Mouse (Mus musculus) heart, embryonic 14.5 days (tissue): ENCODE measurements around the gene Gli2. TPM values are rescaled to one million over a fixed set of nuclear protein-coding genes. Genes with fewer than 3 reads are reported as not detected.

ENCODE experiments used
- ATAC-seq: fragments of 200-750 bp; cut with Nextera tagmentation; 2 replicates; pipeline ENCODE4 v1.8.0; 2017; ENCODE audit warnings: low read depth, moderate TSS enrichment; ENCODE audit not compliant: insufficient number of reproducible peaks, insufficient read depth, low FRiP score
- H3K27ac ChIP-seq, 2 experiments: fragments of 200-500 bp in 1 of 2; fragments of 300-500 bp in 1 of 2; sonication (generic) in 1 of 2; replicated peaks in 1 of 2; 2 replicates each; pipeline ENCODE4 v1.5.1; 2012 to 2014; ENCODE audit warnings: low read depth in 2 of 2, low read length in 2 of 2, control low read depth in 1 of 2, mild to moderate bottlenecking in 1 of 2, mixed read lengths in 1 of 2; ENCODE audit not compliant: control insufficient read depth in 1 of 2, insufficient read depth in 1 of 2
- H3K27me3 ChIP-seq: fragments of 300-500 bp; sonication (generic); 2 replicates; pipeline ENCODE4 v1.6.1; 2014; ENCODE audit warnings: mild to moderate bottlenecking, low read length, control low read depth; ENCODE audit not compliant: control insufficient read depth, insufficient read depth
- H3K36me3 ChIP-seq: fragments of 300-500 bp; sonication (generic); 2 replicates; pipeline ENCODE4 v1.6.1; 2014; ENCODE audit warnings: mild to moderate bottlenecking, control low read depth, low read length, mixed read lengths; ENCODE audit not compliant: control insufficient read depth, insufficient read depth
- H3K4me1 ChIP-seq, 2 experiments: fragments of 200-500 bp in 1 of 2; fragments of 300-500 bp in 1 of 2; sonication (generic) in 1 of 2; 2 replicates each; pipeline ENCODE4 v1.6.1; 2012 to 2014; ENCODE audit warnings: low read length in 2 of 2, control low read depth in 1 of 2, mixed read lengths in 1 of 2; ENCODE audit not compliant: control insufficient read depth in 2 of 2, insufficient read depth in 2 of 2
- H3K4me2 ChIP-seq: fragments of 300-500 bp; sonication (generic); 2 replicates; pipeline ENCODE4 v1.6.1; 2014; ENCODE audit warnings: mild to moderate bottlenecking, low read length
- H3K4me3 ChIP-seq, 2 experiments: fragments of 200-500 bp in 1 of 2; fragments of 300-500 bp in 1 of 2; sonication (generic) in 1 of 2; 2 replicates each; pipeline ENCODE4 v1.5.1; 2012 to 2014; ENCODE audit warnings: low read length in 2 of 2, mild to moderate bottlenecking in 2 of 2, control low read depth in 1 of 2, low read depth in 1 of 2, moderate library complexity in 1 of 2; ENCODE audit not compliant: control insufficient read depth in 1 of 2, insufficient read depth in 1 of 2
- H3K9ac ChIP-seq: fragments of 300-500 bp; sonication (generic); 2 replicates; pipeline ENCODE4 v1.6.1; 2014; ENCODE audit warnings: mild to moderate bottlenecking, low read length
- H3K9me3 ChIP-seq: fragments of 300-500 bp; sonication (generic); 2 replicates; pipeline ENCODE4 v1.6.1; 2016; ENCODE audit warnings: low read length, control low read depth; ENCODE audit not compliant: control insufficient read depth
- WGBS: fragments of 180-500 bp; shearing (Covaris S2); extraction: QIAGEN DNeasy Blood & Tissue Kit; methylation state at CpG from one replicate; pipeline ENCODE4 v1.1.7; 2014; 5-methylcytosine and 5-hydroxymethylcytosine counted together
- polyA plus RNA-seq: library from polyadenylated mRNA; unstranded; fragments of >200 nt; fragmentation: Nextera tagmentation; extraction: Ambion mirVana; gene quantifications from 2 replicates; pipeline ENCODE4 v1.2.1, GENCODE M21; 2014

Gene Gli2
- polyA plus RNA-seq, 1 experiment from 2014 or later, result 3.9 TPM

GRCm38 (mm10) chr1:119064892-119065671, 11.7 kb upstream of the Gli2 start:
- WGBS, result 67% methylated on average over 20 of the region's 20 CpGs
- no peak overlapping the region for H3K27ac ChIP-seq
- H3K36me3 ChIP-seq, result no peaks in the 10 kb centered on the region
- no peak overlapping the region for H3K4me2 ChIP-seq
- no peaks in the 10 kb centered on the region for H3K27me3 ChIP-seq
- no peaks in the 10 kb centered on the region for H3K9me3 ChIP-seq
- H3K9ac ChIP-seq, result no peak overlapping the region
- ATAC-seq, result no peak
- H3K4me3 ChIP-seq, result no peak overlapping the region
- H3K4me1 ChIP-seq, result no peaks in the 10 kb centered on the region; a peak in 1 of 4 replicates

- WGBS, result 56% methylated on average over 8 of the region's 8 CpGs
- H3K9ac ChIP-seq, result no peak overlapping the region
- H3K4me3 ChIP-seq, result no peak overlapping the region
- no peaks in the 10 kb centered on the region for H3K36me3 ChIP-seq
- ATAC-seq, result no peak
- no peak overlapping the region for H3K27ac ChIP-seq
- H3K9me3 ChIP-seq, result no peaks in the 10 kb centered on the region
- H3K4me1 ChIP-seq, result peaks cover 3 to 7% of the 10 kb centered on the region in 2 experiments; a peak in 3 of 4 replicates
- no peak overlapping the region for H3K4me2 ChIP-seq
- H3K27me3 ChIP-seq, result peaks cover 17% of the 10 kb centered on the region; the same call in 1 of the 2 replicates
Measured at GRCm38 (mm10) chr1:119056491-119056890, 3.1 kb upstream of the Gli2 start.

- H3K4me1 ChIP-seq, result peaks cover 3 to 7% of the 10 kb centered on the region in 2 experiments; a peak in 3 of 4 replicates
- H3K9ac ChIP-seq, result no peak overlapping the region
- H3K4me3 ChIP-seq, result no peak overlapping the region
- H3K9me3 ChIP-seq, result no peaks in the 10 kb centered on the region
- no peak overlapping the region for H3K4me2 ChIP-seq
- no peak overlapping the region for H3K27ac ChIP-seq
- H3K27me3 ChIP-seq, result peaks cover 21% of the 10 kb centered on the region
- WGBS, result 90% methylated on average over 4 of the region's 4 CpGs
- ATAC-seq, result no peak
- no peaks in the 10 kb centered on the region for H3K36me3 ChIP-seq
Measured at GRCm38 (mm10) chr1:119055801-119056200, 2.4 kb upstream of the Gli2 start.

GRCm38 (mm10) chr1:119054468-119054867, 1.0 kb upstream of the Gli2 start:
- ATAC-seq, result no peak
- Histone ChIP-seq H3K4me3 (peak overlapping the region in 1 of 2 experiments; percentile 62; a peak in 2 of 4 replicates), H3K9ac (no peak overlapping the region), H3K4me1 (peaks cover 7 to 10% of the 10 kb centered on the region in 2 experiments), H3K36me3 (no peaks in the 10 kb centered on the region), H3K27me3 (peaks cover 34% of the 10 kb centered on the region), H3K4me2 (peak overlapping the region; percentile 97), H3K27ac (no peak overlapping the region), H3K9me3 (no peaks in the 10 kb centered on the region)
- 43% methylated on average over 6 of the region's 6 CpGs for WGBS

- H3K9me3 ChIP-seq, result no peaks in the 10 kb centered on the region
- no peaks in the 10 kb centered on the region for H3K36me3 ChIP-seq
- H3K27me3 ChIP-seq, result peaks cover 40% of the 10 kb centered on the region
- peak overlapping the region in 1 of 2 experiments; percentile 61; a peak in 1 of 4 replicates for H3K27ac ChIP-seq
- WGBS, result under 1% methylated on average over 25 of the region's 25 CpGs
- H3K4me3 ChIP-seq, result peak overlapping the region; percentile 62 to 66
- peak; percentile 1; the same call in 1 of the 2 replicates for ATAC-seq
- peaks cover 7 to 11% of the 10 kb centered on the region in 2 experiments for H3K4me1 ChIP-seq
- peak overlapping the region; percentile 76 for H3K9ac ChIP-seq
- H3K4me2 ChIP-seq, result peak overlapping the region; percentile 97
Measured at GRCm38 (mm10) chr1:119053872-119054354, 494 bp upstream of the Gli2 start.

GRCm38 (mm10) chr1:119052631-119053177, 715 bp downstream of the Gli2 start:
- WGBS, result under 1% methylated on average over 33 of the region's 33 CpGs
- Histone ChIP-seq H3K4me3 (peak overlapping the region; percentile 62 to 66), H3K9ac (peak overlapping the region; percentile 76), H3K4me1 (peaks cover 12 to 19% of the 10 kb centered on the region in 2 experiments), H3K27me3 (peaks cover 44% of the 10 kb centered on the region), H3K36me3 (no peaks in the 10 kb centered on the region), H3K4me2 (peak overlapping the region; percentile 97), H3K9me3 (no peaks in the 10 kb centered on the region), H3K27ac (peak overlapping the region; percentile 50 to 61; a peak in 3 of 4 replicates)
- no peak for ATAC-seq

- H3K27ac ChIP-seq, result peak overlapping the region; percentile 50 to 61; a peak in 2 of 4 replicates
- H3K4me3 ChIP-seq, result peak overlapping the region; percentile 62 to 66
- H3K9me3 ChIP-seq, result no peaks in the 10 kb centered on the region
- no peak for ATAC-seq
- H3K4me2 ChIP-seq, result peak overlapping the region; percentile 97
- H3K4me1 ChIP-seq, result peaks cover 12 to 24% of the 10 kb centered on the region in 2 experiments
- H3K27me3 ChIP-seq, result peaks cover 44% of the 10 kb centered on the region
- H3K36me3 ChIP-seq, result no peaks in the 10 kb centered on the region
- whole genome bisulfite sequencing, result 1% methylated on average over 21 of the region's 21 CpGs
- H3K9ac ChIP-seq, result peak overlapping the region; percentile 76
Measured at GRCm38 (mm10) chr1:119051938-119052551, 1.4 kb downstream of the Gli2 start.
